Mouse (Mus musculus) spleen, adult 18-20 months (tissue): ENCODE measurements around the gene Atp13a2.

Experiments used
- DNase-seq, 2 experiments: peaks; one replicate each; pipeline ENCODE4 v3.0.0; 2022; ENCODE audit warnings: mixed read lengths in 2 of 2

Atp13a2 gene

DNA sequence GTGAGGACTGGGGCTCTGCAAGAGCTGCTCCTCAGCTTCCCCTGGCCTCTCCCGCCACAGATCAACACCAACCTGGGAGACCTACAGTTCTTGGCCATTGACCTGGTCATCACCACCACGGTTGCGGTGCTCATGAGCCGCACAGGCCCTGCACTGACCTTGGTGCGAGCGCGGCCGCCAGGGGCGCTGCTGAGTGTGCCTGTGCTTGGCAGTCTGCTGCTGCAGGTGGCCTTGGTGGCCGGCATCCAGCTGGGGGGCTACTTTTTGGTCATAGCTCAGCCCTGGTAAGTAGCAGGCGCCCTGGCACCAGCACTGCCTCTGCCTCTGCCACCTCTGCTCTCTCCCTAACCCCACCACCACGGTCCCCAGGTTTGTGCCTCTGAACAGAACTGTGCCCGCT lies 19.3 kb downstream of the Atp13a2 start:
- no peak for DNase-seq

- no peak for DNase-seq
Measured at GRCm38 (mm10) chr4:141008028-141008427, 21.4 kb downstream of the Atp13a2 start.

- DNase-seq: no peak
Measured at GRCm38 (mm10) chr4:141010118-141010517, 23.4 kb downstream of the Atp13a2 start, which contains the start of gene Mfap2. Mfap2 (plus strand) TSS chr4:141010418.

DNA sequence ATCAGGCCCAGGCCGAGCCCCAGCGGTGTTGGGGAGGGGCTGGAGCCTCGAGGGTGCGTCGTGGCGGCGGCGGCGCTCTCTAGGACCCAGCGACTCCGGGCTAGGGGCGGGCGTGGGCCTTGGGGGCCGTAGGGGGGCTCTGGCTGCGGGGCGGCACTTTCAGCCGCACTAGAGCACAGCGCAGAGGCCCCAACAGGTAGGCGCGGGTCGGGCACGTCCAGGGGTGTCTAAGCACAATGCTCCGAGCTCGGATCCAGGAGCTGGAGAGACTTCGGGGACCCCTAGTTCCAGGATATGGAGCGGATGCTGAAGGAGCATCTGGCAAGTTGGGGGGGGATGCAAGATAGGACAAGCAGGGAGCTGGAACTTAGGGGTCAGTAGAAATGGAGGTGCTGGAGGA lies 23.9 kb downstream of the Atp13a2 start:
- DNase-seq: no peak

DNA sequence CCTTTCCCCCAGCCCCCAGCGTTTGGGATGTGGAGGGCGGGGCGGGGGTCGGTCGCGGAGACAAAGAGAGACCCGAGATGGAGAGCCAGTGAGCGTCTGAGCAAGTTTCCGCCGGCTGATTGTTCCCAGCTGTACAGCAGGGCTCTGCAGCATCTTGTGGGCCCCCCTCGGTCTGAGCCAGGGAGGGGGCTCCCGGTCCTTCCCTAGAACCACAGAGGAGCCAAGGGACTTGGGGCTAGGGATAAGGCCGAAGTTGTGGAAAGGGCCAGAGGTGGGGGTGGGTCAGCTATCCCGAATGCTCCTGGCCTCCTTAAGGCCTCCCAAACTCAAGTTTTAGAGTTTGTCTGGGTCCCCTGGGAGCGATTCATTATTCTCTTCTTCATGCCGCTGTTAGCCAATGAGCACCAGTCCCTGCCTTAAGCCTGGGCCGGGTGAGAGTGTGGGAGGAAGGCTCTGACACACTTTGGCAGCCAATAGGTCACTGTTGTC lies 24.3 kb downstream of the Atp13a2 start:
- no peak for DNase-seq

DNA sequence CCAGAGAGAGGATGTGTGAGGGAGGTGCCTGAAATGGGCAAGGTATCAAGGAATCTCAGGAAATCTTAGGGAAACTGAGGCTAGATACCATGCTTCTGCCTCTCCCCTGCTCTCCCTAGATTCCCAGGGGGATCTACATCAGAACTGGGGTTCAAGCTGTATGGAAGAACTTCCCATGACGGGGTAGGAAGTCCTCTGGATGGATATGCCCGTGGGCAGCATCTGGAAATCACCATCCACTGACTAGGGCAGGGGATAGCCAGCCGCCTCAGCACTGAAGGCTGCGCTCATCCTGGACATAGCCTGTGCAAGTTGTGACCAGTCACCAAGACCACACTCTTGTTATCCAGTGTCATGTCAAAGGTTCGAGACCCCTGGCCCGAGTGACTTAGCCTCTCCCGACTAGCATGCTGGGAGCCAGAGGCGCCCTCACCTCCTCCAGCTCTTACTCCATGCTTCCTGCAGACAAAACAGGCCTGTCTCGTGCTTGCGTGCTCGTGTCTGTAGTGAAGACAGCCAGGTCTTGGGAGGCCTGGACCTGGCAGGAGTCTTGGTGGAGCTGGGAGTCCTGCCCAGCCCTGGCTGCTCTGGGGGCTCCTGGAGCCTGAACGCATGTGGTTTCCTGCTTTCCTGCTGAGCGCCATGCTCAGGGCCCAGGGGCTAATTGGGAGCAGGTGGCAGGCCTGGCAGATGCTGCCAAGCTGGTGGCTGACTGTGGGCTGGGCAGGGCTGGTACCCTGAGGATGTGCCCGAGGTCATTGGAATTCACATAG lies 25.1 kb downstream of the Atp13a2 start:
- DNase-seq: no peak

DNA sequence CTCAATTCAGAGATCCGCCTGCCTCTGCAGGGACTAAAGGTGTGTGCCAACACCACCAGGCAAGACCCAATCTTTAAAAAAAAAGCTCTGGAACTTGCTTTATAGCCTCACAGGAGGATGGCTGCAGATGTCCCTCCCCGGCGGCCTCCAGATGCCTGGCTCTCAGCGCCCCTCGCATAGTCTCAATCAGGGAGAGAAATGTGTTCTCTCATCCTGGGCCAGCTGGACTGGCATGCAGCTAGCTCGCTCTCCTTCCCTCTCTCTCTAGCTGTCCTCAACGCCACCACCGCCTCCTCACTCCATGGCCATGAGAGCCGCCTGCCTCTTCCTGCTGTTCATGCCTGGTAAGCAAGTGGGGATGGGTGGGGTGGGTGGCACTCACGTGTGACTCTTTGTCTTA lies 25.9 kb downstream of the Atp13a2 start:
- DNase-seq: no peak

DNA sequence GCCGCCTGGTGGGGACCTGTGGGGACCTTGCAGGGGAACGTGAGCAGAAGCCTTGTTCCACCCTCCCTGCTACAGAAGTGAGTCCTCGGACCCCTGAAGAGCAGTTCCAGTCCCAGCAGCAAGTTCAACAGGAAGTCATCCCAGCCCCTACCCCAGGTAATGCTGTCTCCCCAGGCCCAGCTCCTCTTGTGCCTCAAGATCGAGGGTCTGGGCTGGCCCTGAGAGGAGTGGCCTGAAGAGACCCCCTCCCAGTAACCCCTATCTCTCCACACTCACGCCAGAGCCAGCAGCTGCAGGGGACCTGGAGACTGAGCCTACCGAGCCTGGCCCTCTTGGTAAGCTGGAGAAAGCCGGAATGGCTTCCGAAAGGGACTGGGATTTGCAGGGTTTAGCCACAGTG lies 27.4 kb downstream of the Atp13a2 start:
- DNase-seq: no peak

DNA sequence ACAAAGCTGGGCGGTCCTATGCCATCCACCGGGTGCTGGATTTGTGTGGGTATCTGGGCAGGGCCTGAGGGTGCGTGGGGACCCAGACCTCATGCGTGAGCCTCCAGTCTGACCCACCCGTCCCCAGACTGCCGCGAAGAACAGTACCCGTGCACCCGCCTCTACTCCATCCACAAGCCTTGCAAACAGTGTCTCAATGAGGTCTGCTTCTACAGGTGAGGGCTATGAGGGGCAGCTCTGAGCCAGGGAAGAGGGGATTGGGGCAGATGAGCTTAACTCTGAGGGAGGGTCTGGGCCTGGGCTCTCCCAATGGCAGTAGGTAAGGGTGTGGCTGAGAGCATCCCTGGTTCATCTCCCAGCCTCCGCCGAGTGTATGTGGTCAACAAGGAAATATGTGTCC lies 28.2 kb downstream of the Atp13a2 start:
- DNase-seq: no peak

GRCm38 (mm10) chr4:141015356-141015755 lies 28.7 kb downstream of the Atp13a2 start:
- DNase-seq: no peak

- DNase-seq: no peak
Measured at GRCm38 (mm10) chr4:141016311-141016710, 29.6 kb downstream of the Atp13a2 start.

DNA sequence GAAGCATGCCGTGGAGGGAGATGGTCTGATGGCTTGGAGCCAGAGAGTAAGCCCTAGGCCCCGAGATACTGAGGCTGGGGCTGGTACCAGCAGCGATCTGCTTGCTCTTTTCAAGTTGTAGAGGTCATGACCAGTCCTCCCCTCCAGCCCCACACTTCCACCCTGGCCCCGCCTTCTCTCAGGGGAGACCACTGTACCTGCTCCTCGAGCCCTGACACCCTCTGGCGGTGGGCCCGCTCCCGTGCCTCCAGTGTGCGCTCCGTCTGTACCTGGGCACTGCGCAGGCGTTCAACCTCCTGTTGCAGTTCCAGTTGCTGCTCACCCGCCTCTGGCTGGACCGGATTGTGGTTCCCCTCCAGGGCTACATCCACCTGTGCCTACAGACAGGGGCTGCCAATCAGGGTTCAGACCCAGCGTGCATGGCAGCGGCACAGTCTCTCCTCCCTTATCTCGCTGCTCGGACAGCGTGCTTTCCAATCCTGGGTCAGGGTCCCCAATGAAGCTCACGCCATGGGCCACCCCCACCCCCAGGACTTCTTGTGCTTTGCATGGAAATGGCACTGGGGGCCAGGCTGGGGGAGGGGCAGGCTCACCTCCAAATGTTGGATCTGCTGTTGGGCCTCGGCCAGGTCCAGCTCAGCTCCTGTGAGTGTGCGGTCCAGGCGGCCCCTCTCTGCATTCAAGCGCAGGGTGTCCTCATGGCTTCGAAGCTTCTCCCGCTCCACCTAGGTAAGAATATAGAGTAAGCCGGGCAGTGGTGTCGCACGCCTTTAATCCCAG lies 31.2 kb downstream of the Atp13a2 start:
- DNase-seq: no peak

- DNase-seq: no peak
Measured at GRCm38 (mm10) chr4:141020220-141020619, 33.5 kb downstream of the Atp13a2 start.

GRCm38 (mm10) chr4:141020811-141021613 lies 34.3 kb downstream of the Atp13a2 start:
- no peak for DNase-seq

- no peak for DNase-seq
Measured at GRCm38 (mm10) chr4:141021614-141021929, 34.9 kb downstream of the Atp13a2 start.

GRCm38 (mm10) chr4:141024052-141024451 lies 37.4 kb downstream of the Atp13a2 start:
- no peak for DNase-seq

GRCm38 (mm10) chr4:141024992-141025391 lies 38.3 kb downstream of the Atp13a2 start:
- no peak for DNase-seq

GRCm38 (mm10) chr4:141030541-141031206 lies 44.0 kb downstream of the Atp13a2 start:
- no peak for DNase-seq

DNA sequence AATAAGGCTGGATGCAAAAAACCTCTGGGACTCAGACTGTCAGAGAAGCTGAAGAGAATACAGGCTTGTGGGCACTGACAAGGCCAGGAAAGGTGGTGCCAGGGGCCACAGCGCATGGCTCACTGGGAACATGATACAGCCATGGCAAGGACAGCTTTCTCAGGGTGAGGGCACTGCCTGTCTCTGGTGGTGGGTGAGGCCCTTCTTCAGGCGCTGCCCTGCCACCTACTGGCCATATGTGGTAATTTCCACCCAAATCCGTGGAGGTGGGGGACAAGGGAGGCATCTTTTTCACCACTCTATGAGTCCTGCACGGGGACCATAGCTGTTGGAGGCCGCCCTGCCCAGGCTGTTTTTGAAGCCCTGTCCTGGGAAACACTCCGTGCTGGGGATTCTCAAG lies 45.1 kb downstream of the Atp13a2 start:
- peak; percentile 60 to 82 for DNase-seq

DNA sequence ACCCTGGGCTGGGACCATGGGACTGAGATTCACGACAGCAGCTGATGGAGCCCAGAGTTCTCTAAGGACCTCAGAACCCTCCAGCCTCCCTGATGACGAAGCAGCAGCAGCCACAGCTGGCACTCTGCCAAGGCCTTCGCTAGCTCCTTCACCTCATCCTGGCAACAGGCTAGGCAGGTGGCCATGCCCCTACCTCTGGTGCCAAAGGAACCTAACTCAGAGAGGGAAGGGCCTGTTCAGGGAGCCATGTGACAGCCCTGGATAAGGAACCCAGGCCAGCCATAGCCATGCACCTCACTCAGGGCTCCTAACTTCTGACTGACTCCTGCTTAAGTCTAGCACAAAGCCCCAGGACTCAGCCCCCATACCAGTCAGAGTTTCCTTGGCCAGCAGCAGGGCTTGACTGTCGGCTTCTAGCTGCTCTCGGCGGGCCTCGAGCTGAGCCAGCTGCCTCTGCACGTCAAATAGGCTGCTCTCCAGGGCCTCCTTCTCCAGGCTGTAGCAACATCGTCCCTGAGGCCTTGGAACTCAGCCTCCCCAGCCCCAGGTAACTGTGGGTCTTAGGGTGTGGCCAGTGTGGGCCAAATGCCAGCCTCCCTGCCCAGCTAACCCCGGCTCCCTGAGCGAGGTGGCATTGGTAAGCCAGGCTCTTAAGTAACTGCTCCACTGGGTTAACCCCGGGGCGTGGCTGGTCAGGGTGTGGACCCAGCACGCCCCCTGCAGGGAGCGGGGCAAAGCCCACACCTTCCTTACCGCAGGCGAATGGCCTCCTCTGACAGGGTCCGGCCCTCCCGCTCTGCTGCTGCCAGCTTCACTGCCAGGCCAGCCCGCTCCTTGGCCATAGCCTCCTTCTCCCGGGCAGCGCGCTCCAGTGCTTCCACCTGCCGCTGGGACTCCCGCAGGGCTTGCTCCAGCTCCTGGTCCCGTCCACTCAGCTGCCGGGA lies 47.2 kb downstream of the Atp13a2 start:
- DNase-seq: no peak

DNA sequence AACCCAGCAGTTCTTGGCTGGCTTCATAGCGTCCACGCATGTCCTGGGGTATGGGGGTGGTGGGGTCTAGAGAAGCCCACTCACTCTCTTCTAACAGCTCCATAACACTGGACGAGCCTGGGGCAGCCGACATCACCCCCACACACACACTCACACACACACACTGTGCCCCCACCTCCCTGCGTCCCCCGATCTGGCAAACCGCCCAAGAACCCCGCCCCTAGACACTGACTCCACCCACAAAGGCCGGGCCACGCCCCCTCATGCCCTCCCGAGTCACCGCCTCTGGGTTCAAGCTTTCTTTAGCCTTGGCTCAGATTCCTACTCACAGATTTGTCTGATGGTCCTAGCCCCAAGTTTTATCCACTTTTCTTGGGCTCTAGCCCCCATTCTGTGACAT lies 54.4 kb downstream of the Atp13a2 start:
- DNase-seq: no peak

DNA sequence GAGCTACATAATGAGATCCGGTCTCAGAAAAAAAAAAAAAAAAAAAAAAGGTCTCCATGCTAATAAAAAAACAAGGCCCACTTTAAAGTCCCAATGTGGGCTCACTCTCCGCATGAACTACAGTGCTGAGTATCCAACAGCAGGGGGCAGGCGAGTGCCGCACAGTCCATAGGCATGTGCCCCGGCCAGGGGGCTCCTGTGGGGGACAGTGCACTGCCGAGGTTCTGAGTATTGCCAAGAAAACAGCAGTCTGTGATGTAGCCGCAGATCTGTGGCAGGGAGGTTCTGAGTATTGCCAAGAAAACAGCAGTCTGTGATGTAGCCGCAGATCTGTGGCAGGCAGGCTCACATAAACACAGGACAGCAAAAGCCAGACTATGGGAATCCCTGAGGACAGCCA lies 58.1 kb downstream of the Atp13a2 start:
- peak in 1 of 2 experiments; percentile 58 for DNase-seq
